Mouse (Mus musculus) spleen, adult 10 weeks (tissue): Measurements from ENCODE around the gene Nop16. TPM values are rescaled to one million over a fixed set of nuclear protein-coding genes. Genes with fewer than 3 reads are reported as not detected.

Experiments used
- polyA plus RNA-seq: library from polyadenylated mRNA; stranded (reverse); fragments of 350-450 nt; fragmentation: Illumina TruSeq; extraction: RNeasy Lipid Tissue Mini Kit (QIAGEN cat#74804); gene quantifications from one replicate; pipeline ENCODE4 v1.2.3, GENCODE M21; 2015; ENCODE audit warnings: low replicate concordance; ENCODE audit not compliant: insufficient read depth

Nop16 gene
- polyA plus RNA-seq = 28.3 TPM

GRCm38 (mm10) chr13:54589996-54590951 is at the start of gene Nop16, which contains the start of gene Higd2a:
Nop16 (minus strand) TSS chr13:54590090.
Higd2a (plus strand) TSS chr13:54590207.

DNA sequence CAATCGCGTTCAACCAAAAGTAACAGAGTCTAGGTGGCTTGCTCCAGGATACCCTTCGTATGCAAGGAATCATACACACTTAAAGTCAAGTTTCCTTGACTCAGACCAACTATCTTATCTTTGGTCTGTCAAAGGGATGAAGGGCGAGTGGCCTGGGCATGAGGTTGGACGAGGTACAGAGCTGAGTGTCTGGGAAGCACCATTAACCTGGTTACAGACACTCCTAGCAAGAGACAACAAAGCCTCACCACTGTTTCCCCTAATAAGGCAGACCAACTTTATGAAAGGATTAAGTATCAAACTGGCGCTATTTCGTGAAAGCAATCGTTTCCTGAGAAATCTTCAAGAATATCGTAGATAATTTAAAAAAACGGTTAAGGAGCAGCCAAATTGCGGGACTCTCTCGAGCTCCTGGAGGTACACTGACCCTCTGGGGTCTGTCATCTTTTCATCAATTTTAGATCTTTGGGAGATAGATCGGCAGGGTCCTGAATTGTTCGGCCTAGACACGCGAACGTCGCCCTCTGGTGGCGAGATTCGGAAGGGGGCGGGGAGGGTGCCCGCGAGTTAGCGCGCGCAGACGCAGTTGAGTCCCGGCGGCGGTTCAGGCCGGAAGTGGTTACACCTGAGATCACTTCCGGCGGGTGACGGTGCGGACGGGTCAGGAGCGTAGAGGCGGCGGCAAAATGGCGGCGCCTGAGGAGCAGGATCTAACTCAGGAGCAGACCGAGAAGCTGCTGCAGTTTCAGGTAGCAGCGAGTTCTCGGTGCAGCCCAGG is 31.5 kb upstream of the Nop16 start, which contains the start of gene Faf2:
Faf2 (plus strand) TSS at position 630 of the 778 bp plus-strand sequence.

DNA sequence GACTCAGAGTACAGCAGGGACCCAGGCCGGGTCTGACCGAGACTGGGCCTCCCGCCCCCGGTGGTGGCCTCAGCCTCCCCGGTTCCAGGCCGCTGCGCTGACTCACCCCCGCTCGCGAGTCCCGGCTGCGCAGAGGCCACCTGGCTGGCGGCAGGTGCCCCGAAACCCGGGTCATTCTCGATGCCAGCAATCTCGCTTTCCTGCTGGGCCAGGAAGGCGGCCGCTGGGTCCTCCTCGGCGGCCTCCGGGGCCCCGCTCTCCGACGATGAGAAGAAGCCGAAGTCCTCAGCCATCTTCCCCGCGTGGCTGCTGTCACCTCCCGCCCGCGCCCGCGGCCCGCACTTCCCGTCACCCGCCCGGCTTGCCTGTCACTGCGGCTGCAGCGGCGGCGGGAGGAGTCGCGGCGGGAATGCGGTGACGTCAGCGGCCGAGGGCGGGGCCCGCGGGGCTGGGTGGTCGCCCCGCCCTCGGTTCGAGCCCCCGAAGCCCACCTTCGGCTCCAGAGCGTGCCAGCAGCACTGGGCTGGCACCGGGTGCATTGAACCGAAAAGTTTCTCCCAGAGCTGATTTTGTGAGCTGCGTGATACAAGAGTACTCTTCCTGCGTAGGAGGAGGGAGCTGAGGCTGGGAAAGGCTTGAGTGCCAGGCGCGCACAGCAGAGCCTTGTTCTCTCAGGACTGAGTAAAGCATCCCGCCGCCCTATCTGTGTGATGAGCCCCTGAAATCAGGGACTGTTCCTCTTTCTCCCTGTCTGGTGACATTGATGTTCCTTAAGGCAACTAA is 21.3 kb upstream of the Nop16 start, which contains the start of gene Cltb:
Cltb (minus strand) TSS at position 373 of the 783 bp plus-strand sequence.

DNA sequence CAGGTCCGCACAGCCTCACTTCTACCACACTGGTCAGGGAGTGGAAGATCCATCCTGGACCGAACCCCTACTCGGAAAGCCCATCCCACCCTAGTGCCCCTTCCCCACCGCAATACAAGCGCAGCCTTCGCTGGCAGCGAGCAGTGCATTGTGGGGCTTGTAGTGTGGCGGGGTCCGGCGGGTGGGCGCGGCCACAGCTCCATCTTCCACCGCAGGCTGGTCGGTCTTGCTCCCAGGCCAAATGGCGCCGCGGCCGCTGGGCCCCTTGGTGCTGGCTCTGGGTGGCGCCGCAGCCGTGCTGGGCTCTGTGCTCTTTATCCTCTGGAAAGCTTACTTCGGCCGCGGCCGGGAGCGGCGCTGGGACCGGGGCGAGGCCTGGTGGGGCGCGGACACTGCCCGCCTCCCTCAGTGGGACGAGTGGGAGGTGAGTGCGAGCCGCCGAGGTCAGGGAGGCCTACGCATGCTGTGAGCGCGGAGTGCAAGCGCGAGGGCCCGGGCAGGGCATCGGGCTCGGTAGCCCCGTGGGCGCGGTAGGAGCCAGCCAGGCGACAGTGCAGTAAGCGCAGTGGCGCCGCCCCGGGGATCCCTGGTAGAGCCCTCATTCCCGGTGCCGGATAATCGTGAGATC is 14.9 kb downstream of the Nop16 start, which contains the start of gene Arl10:
Arl10 (plus strand) TSS at position 162 of the 628 bp plus-strand sequence.

GRCm38 (mm10) chr13:54565201-54565581 is 24.7 kb downstream of the Nop16 start, which contains the start of gene 4833439L19Rik:
4833439L19Rik (minus strand) TSS chr13:54565435.

Other genes starting within 250 kb of the Nop16 start
- gene Cplx2, start 218.7 kb downstream of the Nop16 start, polyA plus RNA-seq = 3.6 TPM
- 21.1 TPM for gene Thoc3, start 121.2 kb downstream of the Nop16 start, polyA plus RNA-seq
- gene Simc1, start 86.3 kb downstream of the Nop16 start, polyA plus RNA-seq = 15.6 TPM
- 59.6 TPM for gene 4833439L19Rik, start 24.7 kb downstream of the Nop16 start, polyA plus RNA-seq
- 21.0 TPM for gene Arl10, start 15.1 kb downstream of the Nop16 start, polyA plus RNA-seq
- 70.3 TPM for gene Higd2a, start 117 bp upstream of the Nop16 start, polyA plus RNA-seq
- 12.0 TPM for gene Cltb, start 21.3 kb upstream of the Nop16 start, polyA plus RNA-seq
- gene Faf2, start 31.7 kb upstream of the Nop16 start, polyA plus RNA-seq = 56.9 TPM
- 47.1 TPM for gene Rnf44, start 103.8 kb upstream of the Nop16 start, polyA plus RNA-seq
- not detected for gene Cdhr2, start 111.4 kb upstream of the Nop16 start, polyA plus RNA-seq
- gene Gprin1, start 159.8 kb upstream of the Nop16 start, polyA plus RNA-seq = not detected
- gene Sncb, start 176.5 kb upstream of the Nop16 start, polyA plus RNA-seq = not detected
- not detected for gene Eif4e1b, start 193.9 kb upstream of the Nop16 start, polyA plus RNA-seq
- 10.8 TPM for gene Tspan17, start 199.3 kb upstream of the Nop16 start, polyA plus RNA-seq